Mouse (Mus musculus): Measurements from ENCODE around the gene 4930595D18Rik. TPM values are rescaled to one million over a fixed set of nuclear protein-coding genes. Genes with fewer than 3 reads are reported as not detected.

4930595D18Rik gene
- polyA plus RNA-seq, 2 experiments = 0.08 TPM; not detected in 1

DNA sequence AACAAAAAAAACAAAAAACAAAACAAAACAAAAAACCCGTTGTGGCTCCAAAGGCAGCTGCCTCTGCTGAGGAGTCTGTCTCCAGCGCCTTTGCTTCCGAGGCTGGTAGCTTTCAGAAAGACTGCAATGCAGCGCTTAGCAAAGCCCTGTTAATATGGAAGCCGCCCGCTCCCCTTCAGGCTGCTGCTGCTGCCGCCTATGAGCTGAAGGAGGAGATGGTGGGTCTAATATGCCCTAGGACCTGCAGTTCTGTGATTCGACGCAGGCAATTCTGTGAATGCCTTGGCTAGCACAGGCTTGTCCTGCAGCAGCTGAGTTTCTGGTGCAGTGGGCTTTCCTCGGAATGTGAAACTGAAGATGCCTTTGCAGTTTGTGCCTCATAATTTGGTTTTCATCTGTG lies 18.8 kb upstream of the 4930595D18Rik start:
- no peak overlapping the region for H3K9ac ChIP-seq (ENCODE audit: low read depth, low read length, severe bottlenecking)
- 0 out of 2 replicates have a peak overlapping the region, but pooled peaks have one; percentile 38 for H3K27ac ChIP-seq (replicated peaks; ENCODE audit: low read depth, low read length)

DNA sequence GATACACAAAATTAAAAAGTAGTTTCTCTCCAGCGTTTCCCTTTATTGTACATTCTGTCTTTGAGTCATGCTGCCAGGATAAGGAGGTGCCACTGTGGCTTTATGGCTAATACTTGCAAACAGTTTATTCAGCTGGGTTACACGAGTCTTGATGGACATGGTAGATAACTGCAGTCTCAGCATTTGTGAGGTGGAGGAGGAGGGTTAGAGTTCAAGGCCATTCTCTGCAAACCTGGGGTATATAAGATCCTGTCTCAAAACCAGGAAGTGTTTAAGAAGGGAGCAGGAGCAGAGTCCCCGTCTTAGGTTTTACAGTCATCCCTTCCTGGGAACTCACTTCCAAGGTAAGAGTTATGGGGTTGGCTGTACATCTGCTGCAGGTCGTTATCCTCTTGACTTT lies 12.3 kb upstream of the 4930595D18Rik start:
- DNase-seq (ENCODE audit: low spot score) = no peak
- TF ChIP-seq POLR2A (IDR thresholded peaks at IDR 0.05; ENCODE audit: borderline replicate concordance, extremely low read depth, insufficient read depth, insufficient read length) = no peak
- no peaks in the 10 kb centered on the region for H3K36me3 ChIP-seq (ENCODE audit: control insufficient read depth, insufficient read depth, low read length)
- H3K9me3 ChIP-seq (ENCODE audit: control insufficient read depth, low read length) = no peaks in the 10 kb centered on the region
- no peak overlapping the region for H3K27ac ChIP-seq (replicated peaks; ENCODE audit: low read depth, low read length)
- no peaks in the 10 kb centered on the region for H3K27me3 ChIP-seq (ENCODE audit: control insufficient read depth, insufficient read depth, low read length)
- H3K4me3 ChIP-seq (replicated peaks; ENCODE audit: low read length) = no peak overlapping the region
- WGBS = 71% methylated on average over 4 of the region's 4 CpGs
- peaks cover 8% of the 10 kb centered on the region for H3K4me1 ChIP-seq (ENCODE audit: control insufficient read depth, insufficient read depth, low read length)
- ATAC-seq (ENCODE audit: low FRiP score, low read depth) = no peak
- H3K9ac ChIP-seq (ENCODE audit: low read depth, low read length, severe bottlenecking) = no peak overlapping the region
- H3K4me2 ChIP-seq (replicated peaks; ENCODE audit: low read depth, low read length, severe bottlenecking) = no peak overlapping the region

More for the DNA sequence above, 18.8 kb upstream of the 4930595D18Rik start:
- ATAC-seq (ENCODE audit: low FRiP score, low read depth) = no peak
- TF ChIP-seq POLR2A (IDR thresholded peaks at IDR 0.05; ENCODE audit: borderline replicate concordance, extremely low read depth, insufficient read depth, insufficient read length) = no peak
- Histone ChIP-seq H3K36me3 (ENCODE audit: control insufficient read depth, insufficient read depth, low read length) (no peaks in the 10 kb centered on the region), H3K4me1 (ENCODE audit: control insufficient read depth, insufficient read depth, low read length) (no peaks in the 10 kb centered on the region), H3K4me3 (replicated peaks; ENCODE audit: low read length) (no peak overlapping the region), H3K9me3 (ENCODE audit: control insufficient read depth, low read length) (no peaks in the 10 kb centered on the region), H3K27me3 (ENCODE audit: control insufficient read depth, insufficient read depth, low read length) (no peaks in the 10 kb centered on the region), H3K4me2 (replicated peaks; ENCODE audit: low read depth, low read length, severe bottlenecking) (no peak overlapping the region)
- DNase-seq (ENCODE audit: low spot score) = peak; percentile 4
- WGBS = 65% methylated on average over 10 of the region's 10 CpGs

DNA sequence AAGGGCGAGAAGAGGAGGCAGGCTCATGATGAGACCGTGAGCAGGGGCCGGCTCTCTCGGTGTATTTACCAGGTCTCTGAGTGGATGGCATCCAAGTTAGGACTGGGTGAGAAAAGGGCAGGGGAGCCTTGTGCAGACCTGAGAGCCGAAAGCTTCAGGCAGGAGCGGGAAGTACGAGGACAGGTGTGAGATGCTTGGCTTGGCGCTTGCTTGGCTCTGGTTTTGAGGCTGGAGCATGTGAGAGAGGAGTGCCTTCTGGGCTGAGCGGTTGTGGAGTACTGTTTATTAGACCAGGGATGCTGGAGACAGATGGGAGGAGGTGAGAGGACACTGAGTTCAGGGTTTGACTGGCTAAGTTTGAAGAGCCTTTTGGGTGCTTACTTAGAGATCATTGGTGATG lies 9.0 kb upstream of the 4930595D18Rik start:
- Histone ChIP-seq H3K4me3 (replicated peaks; ENCODE audit: low read length) (no peak overlapping the region), H3K4me1 (ENCODE audit: control insufficient read depth, insufficient read depth, low read length) (peaks cover 8% of the 10 kb centered on the region), H3K4me2 (replicated peaks; ENCODE audit: low read depth, low read length, severe bottlenecking) (no peak overlapping the region), H3K36me3 (ENCODE audit: control insufficient read depth, insufficient read depth, low read length) (no peaks in the 10 kb centered on the region), H3K27me3 (ENCODE audit: control insufficient read depth, insufficient read depth, low read length) (no peaks in the 10 kb centered on the region), H3K9ac (ENCODE audit: low read depth, low read length, severe bottlenecking) (no peak overlapping the region), H3K27ac (replicated peaks; ENCODE audit: low read depth, low read length) (no peak overlapping the region; the same call in 1 of the 2 replicates), H3K9me3 (ENCODE audit: control insufficient read depth, low read length) (no peaks in the 10 kb centered on the region)
- TF ChIP-seq POLR2A (IDR thresholded peaks at IDR 0.05; ENCODE audit: borderline replicate concordance, extremely low read depth, insufficient read depth, insufficient read length) = no peak
- DNase-seq (ENCODE audit: low spot score) (no peak), ATAC-seq (ENCODE audit: low FRiP score, low read depth) (no peak)
- 73% methylated on average over 9 of the region's 9 CpGs for WGBS

DNA sequence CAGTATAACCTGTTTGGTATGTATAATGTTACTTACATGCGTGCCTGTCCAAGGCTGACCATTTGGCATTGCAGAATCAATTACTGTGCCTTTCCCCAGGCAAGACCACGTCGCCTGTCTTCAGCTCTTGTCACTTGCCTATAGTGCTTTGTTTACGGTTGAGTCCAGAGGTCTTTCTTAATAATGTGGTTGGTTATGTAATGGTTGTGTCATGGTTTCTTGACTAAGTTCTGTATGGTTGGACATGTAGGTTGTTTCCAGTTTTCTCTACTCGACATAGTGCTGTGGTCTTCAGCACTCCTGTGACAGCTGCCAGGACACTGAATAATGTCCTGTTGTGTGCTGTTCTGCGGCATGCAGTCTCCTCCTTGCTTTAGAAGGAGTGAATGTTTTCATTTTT lies 8.5 kb upstream of the 4930595D18Rik start:
- no peaks in the 10 kb centered on the region for H3K36me3 ChIP-seq (ENCODE audit: control insufficient read depth, insufficient read depth, low read length)
- TF ChIP-seq POLR2A (IDR thresholded peaks at IDR 0.05; ENCODE audit: borderline replicate concordance, extremely low read depth, insufficient read depth, insufficient read length) = no peak
- no peaks in the 10 kb centered on the region for H3K9me3 ChIP-seq (ENCODE audit: control insufficient read depth, low read length)
- DNase-seq (ENCODE audit: low spot score) = no peak
- no peak overlapping the region for H3K4me2 ChIP-seq (replicated peaks; ENCODE audit: low read depth, low read length, severe bottlenecking)
- ATAC-seq (ENCODE audit: low FRiP score, low read depth) = no peak
- no peak overlapping the region; the same call in 1 of the 2 replicates for H3K27ac ChIP-seq (replicated peaks; ENCODE audit: low read depth, low read length)
- no peaks in the 10 kb centered on the region for H3K27me3 ChIP-seq (ENCODE audit: control insufficient read depth, insufficient read depth, low read length)
- 77% methylated on average over 6 of the region's 6 CpGs for WGBS
- peaks cover 8% of the 10 kb centered on the region for H3K4me1 ChIP-seq (ENCODE audit: control insufficient read depth, insufficient read depth, low read length)
- no peak overlapping the region for H3K9ac ChIP-seq (ENCODE audit: low read depth, low read length, severe bottlenecking)
- H3K4me3 ChIP-seq (replicated peaks; ENCODE audit: low read length) = no peak overlapping the region

DNA sequence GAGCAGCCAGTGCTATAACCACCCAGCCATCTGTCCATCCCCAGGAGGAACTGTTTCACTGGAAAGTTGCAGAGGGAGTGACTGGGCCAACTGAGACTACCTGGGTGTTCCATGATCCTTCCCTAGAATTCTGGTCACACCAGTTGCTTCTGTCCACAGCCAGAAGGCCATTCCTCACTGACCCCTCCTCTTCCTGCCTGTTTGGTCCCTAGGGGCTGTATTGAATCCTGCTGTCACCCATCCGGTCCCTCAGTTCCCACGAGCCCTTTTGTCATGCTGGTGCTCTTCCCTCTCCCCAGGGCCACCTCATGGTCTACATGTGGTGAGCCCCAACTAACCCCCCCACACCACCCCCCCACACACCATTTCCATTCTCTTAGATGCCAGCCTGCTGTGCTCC lies 6.6 kb upstream of the 4930595D18Rik start:
- TF ChIP-seq POLR2A (IDR thresholded peaks at IDR 0.05; ENCODE audit: borderline replicate concordance, extremely low read depth, insufficient read depth, insufficient read length) = no peak
- H3K4me1 ChIP-seq (ENCODE audit: control insufficient read depth, insufficient read depth, low read length) = peaks cover 8% of the 10 kb centered on the region
- DNase-seq (ENCODE audit: low spot score) (no peak), ATAC-seq (ENCODE audit: low FRiP score, low read depth) (no peak)
- H3K4me3 ChIP-seq (replicated peaks; ENCODE audit: low read length) = no peak overlapping the region
- H3K36me3 ChIP-seq (ENCODE audit: control insufficient read depth, insufficient read depth, low read length) = no peaks in the 10 kb centered on the region
- WGBS = 66% methylated on average over 2 of the region's 2 CpGs
- no peak overlapping the region for H3K4me2 ChIP-seq (replicated peaks; ENCODE audit: low read depth, low read length, severe bottlenecking)
- H3K9ac ChIP-seq (ENCODE audit: low read depth, low read length, severe bottlenecking) = no peak overlapping the region
- H3K9me3 ChIP-seq (ENCODE audit: control insufficient read depth, low read length) = no peaks in the 10 kb centered on the region
- no peaks in the 10 kb centered on the region for H3K27me3 ChIP-seq (ENCODE audit: control insufficient read depth, insufficient read depth, low read length)
- no peak overlapping the region for H3K27ac ChIP-seq (replicated peaks; ENCODE audit: low read depth, low read length)

DNA sequence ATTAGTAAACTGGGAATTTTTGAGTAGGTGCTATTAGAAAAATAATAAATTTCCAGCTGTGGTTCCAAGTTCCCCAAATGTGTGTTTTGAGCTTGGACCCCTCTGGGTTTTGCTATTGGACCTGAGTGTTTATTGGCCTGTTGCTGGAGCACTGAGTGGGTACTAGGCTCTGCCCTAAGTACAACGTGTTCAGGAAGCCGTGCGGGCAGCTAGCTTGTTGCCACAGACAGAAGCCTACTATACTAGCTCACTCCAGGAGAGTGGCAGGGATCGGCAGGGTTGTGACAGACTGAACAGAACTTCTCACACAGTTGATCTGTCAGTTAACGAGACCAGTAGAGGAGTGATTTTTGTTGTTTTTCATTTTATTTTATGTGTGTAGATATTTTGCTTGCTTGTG lies 6.1 kb upstream of the 4930595D18Rik start:
- WGBS = 72% methylated on average over 5 of the region's 5 CpGs
- no peak for ATAC-seq (ENCODE audit: low FRiP score, low read depth)

More for the DNA sequence above, 6.1 kb upstream of the 4930595D18Rik start:
- H3K27me3 ChIP-seq (ENCODE audit: control insufficient read depth, insufficient read depth, low read length) = no peaks in the 10 kb centered on the region
- no peak overlapping the region for H3K9ac ChIP-seq (ENCODE audit: low read depth, low read length, severe bottlenecking)
- no peak overlapping the region for H3K4me3 ChIP-seq (replicated peaks; ENCODE audit: low read length)
- no peak for DNase-seq (ENCODE audit: low spot score)
- H3K4me2 ChIP-seq (replicated peaks; ENCODE audit: low read depth, low read length, severe bottlenecking) = no peak overlapping the region
- H3K27ac ChIP-seq (replicated peaks; ENCODE audit: low read depth, low read length) = no peak overlapping the region
- peaks cover 8% of the 10 kb centered on the region for H3K4me1 ChIP-seq (ENCODE audit: control insufficient read depth, insufficient read depth, low read length)
- no peak for TF ChIP-seq POLR2A (IDR thresholded peaks at IDR 0.05; ENCODE audit: borderline replicate concordance, extremely low read depth, insufficient read depth, insufficient read length)
- no peaks in the 10 kb centered on the region for H3K36me3 ChIP-seq (ENCODE audit: control insufficient read depth, insufficient read depth, low read length)
- no peaks in the 10 kb centered on the region for H3K9me3 ChIP-seq (ENCODE audit: control insufficient read depth, low read length)
